Mouse (Mus musculus) liver, adult (tissue): ENCODE data around the gene Dirc2.

Experiments used
- GATA4 ChIP-seq: IDR thresholded peaks from 2 replicates; pipeline ENCODE4 v1.6.1; 2014; ENCODE audit warnings: mild to moderate bottlenecking, low read length; ENCODE audit not compliant: insufficient replicate concordance

Dirc2 gene

DNA sequence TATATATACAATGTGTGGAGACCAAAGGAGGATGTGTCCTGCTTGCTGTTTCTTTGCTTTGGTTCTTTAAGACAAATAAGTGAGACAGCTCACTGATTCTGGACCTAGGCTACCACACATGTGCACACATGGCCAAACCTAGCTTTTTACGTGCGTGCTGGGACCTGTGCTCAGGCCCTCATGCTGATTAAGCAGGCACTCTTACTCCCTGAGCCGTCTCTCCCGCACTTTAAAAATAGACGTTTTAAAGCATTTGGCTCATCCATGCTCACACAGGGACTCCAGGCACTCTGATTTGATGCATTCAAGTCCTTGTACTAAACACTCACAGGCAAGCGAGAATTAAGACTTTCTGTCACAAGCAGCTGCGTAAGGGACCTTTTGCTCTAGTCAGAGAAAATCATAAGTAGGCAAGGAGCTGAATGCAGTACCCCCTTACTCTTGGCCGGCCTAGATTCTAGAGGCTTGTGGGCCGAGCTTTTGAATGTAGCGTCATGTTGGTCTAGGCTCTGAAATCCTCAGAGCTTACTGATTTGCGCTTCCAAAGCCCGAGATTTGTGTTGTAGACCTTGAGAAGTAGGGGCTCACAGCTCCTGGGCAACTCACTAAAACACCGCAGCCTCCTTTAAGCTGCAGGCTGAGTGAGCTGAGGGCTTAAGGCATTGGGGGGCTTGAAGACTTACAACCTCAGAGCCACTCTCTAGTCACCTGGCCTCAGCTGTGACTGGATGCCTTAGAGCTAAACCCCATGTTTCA is 13.5 kb upstream of the Dirc2 start:
- TF ChIP-seq GATA4: no peak

DNA sequence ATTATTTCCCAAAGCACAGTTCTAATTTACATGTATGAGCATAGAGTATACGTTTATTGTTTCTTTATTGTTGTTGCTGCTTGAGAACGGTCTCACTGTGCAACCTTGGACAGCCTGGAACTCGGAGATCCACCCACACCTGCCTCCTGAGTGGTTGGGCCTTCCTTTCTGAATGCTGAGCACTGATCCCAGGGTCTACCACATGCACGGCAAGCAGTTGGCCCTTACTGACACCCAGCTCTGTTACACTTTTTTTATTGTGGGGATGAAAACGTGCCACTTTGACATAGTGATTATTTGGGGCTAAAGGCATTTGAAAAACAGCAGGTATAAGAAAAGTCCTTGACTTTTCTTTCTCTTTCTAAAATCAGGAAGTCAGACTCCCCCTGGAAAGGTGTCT is 12.5 kb upstream of the Dirc2 start:
- no peak for TF ChIP-seq GATA4

DNA sequence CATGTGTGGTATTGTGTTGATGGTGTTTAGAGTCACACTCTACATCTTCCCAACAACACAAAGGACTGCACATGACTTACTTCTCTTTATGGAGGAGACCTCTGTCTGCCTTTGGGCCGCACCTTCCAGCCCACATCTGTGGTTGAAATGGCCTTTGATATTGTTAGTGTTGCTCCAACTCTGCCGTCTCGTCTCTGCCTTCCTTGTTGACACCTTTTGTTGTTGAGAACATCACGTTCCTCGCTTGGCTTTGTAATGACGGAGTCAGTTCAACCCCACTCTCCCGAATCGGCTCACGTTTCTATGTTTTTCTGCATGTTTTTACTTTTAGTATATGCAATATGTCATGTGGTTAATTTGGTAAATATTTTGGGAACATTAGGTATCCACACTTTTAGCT is 11.9 kb upstream of the Dirc2 start:
- no peak for TF ChIP-seq GATA4

DNA sequence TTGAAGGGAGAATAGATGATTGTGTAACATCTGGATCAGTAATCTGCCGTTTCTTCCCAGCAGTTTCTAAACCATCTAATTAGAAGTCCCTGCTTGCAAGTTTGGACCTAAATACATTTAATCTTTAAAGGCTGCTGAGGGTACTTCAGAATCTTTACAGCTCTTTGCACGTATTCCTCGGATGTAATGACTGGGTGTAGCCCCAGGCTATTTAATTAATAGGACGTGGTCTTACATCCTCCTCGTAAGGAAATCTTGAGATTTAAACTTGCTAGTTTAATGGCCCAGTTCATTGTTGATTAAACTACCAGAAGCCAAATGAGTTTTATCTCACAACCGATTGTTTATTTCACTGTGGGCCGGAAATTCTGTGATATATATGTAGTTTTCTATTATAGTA is 10.5 kb upstream of the Dirc2 start:
- no peak for TF ChIP-seq GATA4

DNA sequence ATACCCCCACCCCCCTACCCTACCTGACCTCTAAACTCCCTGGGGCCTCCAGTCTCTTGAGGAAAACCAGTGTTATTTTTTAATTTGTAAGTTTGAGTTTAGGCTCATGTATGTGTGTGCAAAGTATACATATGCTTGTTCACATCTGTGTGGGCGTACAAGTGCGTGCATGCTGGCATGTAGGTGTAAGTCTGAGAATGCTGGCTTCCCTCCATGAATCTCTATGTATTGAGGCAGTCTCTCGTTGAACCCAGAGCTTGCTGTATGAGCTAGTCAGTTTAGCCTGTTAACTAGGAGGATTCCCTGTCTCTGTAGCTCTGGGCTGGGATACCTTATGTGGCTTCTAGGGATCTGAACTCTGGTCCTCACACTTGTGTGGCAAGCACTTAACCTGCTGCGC is 8.6 kb upstream of the Dirc2 start:
- TF ChIP-seq GATA4: no peak

DNA sequence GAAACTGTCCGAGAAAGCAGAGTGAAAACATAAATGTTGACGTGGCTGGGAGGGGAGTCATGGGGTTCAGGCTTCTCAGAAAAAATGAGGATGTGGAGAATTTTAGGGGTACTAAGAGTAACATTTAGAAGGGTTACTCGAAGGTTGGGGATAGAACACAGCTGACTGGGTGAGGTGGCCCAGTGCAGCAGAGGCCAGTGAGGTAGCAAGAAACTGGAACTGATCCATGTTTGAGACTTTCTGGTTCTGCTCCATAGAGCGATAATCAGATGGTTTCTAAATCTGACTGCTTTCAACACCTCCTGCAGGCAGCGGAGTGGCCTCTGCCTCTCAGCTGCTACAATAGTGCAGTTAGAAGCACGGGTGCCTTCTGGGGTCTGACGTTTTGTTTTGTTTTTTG is 7.6 kb upstream of the Dirc2 start:
- no peak for TF ChIP-seq GATA4

DNA sequence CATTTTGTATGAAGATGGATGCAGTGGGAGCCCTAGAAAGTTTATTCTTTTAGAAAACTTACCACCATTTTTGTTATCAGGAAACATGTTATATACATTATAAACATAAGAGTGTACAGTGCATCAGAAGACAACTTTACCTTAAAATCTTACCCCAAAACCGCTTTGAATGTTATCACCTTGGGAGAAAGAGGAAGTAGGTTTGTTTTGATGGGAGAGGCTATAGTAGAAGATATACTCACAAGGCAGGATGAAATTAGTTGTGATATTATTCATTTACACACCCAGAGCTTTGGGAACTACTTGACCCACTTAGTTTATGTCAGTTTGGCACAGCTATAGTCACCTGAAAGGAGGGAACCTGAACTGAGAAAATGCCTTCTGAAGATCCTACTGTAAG is 6.7 kb upstream of the Dirc2 start:
- TF ChIP-seq GATA4: no peak

DNA sequence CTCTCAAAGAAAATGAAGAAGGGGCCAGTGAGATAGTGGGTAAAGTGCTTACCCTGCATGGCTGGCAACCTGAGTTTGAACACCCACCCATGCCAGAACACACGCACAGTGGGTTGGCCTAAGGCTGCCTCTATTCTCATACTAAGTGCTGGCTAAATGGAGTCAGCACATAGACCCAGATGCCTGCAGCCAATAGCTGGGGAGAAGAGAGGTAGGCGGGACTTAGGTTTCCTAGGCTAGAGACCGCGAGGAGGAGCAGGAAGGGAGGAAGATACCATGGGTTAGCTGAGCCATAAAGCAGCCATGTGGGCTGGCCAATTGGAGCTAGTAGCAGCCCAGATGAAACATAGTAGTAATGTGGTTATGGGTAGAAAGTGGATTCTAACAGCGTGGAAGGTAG is 3.4 kb upstream of the Dirc2 start:
- no peak for TF ChIP-seq GATA4

DNA sequence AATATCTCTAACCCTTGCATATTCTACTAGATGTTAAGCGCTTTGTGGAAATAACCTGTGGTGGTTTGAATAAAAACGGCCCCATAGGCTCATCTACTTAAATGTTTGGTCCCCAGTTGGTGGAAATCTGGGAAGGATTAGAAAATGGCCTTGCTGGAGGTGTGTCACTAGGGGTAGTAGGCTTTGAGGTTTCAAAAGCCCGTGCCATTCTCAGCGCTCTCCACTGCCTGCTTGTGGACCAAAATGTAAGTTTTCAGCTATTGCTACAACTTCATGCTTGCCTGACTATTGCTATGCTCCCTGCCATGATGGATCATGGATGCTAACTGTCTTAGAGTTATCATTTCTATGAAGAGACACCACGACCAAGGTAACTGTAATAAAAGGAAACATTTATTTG is 2.5 kb upstream of the Dirc2 start:
- TF ChIP-seq GATA4: no peak

DNA sequence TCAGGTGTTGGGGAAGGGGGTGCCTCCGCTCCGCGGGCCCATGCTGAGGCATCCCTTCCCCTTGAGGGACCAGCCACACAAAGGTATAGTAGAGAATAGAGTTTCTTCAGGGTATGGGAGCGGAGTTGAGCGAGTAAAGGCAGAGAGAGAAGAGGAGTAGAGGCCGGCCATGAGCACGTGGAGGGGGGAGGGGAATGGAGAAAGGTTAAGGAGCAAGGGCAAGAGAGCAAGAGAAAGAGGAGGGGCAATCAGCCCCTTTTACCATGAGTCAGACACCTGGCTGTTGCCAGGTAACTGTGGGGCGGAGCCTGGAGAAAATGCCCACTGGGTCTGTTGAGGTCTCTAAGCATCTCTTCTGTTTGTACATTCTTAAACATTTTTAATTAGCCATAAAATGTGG is 2.0 kb upstream of the Dirc2 start:
- no peak for TF ChIP-seq GATA4

DNA sequence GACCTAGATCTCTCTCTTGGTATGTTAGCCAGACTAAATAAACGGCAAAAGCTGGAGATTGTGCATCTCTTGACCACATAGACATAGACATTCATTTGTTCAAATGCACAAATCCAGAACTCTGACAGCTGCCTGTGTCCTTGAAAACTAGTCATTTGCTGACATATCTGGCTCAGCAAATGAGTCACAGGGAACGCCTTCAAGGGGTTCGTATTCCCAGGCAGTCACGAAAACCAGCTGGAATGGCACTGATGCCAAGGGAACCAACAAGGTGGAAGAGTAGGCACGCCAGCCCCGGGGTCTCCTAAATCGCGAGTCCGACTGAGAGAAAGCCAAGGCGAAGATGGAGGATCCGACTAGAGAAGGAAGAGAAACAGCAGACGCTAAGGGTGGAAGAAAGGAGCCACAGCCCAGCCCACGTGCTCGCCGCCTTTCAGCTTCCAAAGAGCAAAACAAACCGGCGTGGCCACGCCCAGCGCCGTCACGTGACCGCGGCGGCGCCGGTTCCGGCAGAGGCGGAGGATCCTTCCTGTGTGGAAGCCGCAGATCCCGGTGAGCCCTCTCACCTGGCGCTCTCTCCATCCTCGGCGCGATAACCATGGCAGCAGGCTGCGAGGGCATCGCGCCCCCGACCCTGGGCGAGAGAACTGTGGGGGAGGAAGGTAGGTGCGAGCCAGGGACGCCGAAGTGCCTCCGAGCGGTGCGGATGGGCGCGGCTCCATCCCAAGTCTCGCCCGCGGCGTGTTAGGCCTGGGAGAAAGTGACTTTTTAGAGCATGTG is 912 bp upstream of the Dirc2 start, which contains the start of gene Hspbap1:
Gene Hspbap1 (plus strand): TSS at position 498 of the 780 bp plus-strand sequence.
- TF ChIP-seq GATA4: peak; percentile 21; the same call in 1 of the 2 replicates

DNA sequence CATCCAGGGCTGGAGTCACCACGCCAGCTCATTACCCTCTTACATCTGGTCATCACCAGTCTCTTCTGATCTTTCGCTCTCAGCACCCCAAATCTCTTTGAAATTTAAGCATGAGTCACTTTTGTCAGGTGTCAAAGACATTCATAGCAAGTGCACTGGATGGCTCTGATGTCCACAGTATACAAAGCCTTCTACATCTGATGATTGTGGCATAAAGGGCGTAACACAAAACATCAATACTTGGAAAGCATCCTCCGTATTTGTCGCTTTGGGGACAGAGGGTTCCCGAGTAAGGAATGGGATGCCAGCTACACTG is 729 bp downstream of the Dirc2 start:
- no peak for TF ChIP-seq GATA4

DNA sequence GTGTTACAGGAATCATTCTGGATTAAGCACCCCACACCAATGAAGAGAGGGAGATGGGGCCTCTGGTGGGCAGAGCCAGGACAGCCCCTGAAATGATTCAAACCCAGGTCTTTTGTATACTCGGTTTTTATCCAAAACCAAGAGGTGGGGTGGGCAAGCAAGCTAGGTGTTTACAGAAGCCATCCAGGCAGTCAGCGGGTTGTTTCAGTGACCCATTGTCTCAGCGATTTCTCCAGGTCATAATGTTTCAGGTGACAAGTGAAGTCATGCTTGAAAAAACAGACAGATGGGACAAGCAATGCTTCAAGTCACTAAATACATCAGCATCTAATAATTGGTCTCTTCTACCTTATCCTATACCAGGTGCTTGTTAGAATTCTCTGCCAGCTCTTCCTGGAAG is 2.8 kb downstream of the Dirc2 start:
- TF ChIP-seq GATA4: no peak

DNA sequence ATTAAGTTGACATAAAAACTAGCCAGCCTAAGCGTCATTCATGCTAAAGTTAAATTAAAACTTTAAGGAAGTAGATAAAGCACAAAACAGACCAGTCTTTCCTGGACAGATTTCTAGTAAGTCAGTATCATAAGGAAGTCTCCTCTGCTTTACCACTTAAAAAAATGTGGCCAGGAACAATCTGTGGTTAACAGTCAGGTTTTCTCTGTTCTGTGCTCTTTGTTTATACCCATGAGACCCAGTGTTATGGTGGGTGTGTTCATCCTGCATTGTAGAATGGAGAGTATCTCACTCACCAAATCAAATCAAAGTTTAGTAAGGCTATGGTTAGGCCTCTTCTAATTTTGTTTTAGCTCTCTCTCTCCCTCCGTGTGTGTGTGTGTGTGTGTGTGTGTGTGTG is 3.7 kb downstream of the Dirc2 start:
- no peak for TF ChIP-seq GATA4

DNA sequence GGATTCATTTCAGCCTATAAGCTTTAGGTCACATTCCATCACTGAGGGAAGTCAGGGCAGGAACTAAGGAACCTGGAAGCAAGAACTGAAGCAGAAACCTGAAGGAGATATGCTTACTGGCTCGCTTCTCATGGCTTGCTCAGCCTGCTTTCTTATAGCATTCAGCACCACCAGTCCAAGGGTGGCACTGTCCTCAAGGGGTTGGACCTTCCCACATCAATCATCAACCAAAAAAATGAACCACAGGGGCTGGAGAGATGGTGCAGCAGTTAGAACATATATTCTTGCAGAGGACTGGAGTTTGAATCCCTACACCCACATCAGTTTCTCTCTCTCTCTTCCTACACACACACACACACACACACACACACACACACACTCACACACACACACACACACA is 4.2 kb downstream of the Dirc2 start:
- no peak for TF ChIP-seq GATA4

DNA sequence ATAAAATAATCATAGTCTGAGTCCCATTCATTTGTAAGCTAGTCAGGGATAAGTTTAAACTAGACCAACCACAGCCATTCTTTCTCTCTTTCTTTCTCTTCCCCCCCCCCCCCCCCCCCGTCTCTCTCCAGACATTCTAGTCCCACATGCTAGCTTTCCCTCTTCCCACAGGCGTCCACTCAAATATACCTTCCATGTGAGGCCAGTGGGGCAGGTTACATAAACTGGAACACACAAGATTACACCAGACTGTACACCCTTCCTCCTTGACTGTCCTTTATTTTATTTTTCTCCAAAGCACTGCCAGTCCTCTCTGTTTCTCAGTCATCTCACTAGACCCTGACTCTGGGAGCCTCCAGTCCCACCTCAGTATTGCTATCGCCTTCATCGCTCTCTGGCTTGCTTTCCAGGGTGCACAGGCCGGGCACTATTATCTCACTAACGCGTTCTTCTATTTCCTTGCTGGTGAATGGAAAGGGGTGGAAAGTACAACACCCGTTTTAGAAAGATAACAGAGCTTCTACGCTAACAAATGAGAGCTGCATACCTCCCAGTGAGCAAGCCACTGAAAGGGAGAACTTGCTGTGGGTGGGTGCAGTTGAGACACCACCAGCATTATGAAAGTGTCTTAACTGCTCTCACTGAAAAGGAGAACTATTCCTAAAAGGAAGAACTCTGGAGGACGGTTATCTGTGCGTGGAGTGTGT is 5.4 kb downstream of the Dirc2 start:
- TF ChIP-seq GATA4: no peak

DNA sequence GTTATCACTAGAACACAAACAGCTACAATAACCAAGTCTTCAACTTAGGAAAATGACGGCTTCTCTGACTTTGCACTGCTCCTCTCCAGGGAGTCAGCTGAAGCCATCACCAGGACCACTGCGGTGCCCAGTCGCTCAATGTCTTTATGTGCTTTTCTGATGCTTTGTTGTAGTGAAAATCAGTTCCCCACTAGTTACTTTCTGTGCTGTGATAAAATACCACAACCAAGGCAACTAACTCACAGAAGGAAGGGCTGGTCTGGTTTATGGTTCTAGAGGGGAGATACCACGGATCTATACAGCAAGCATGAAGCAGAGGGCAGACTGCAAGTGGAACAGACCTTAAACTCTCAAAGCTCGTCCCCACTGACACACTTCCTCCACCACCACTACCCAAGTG is 9.8 kb downstream of the Dirc2 start:
- TF ChIP-seq GATA4: no peak

DNA sequence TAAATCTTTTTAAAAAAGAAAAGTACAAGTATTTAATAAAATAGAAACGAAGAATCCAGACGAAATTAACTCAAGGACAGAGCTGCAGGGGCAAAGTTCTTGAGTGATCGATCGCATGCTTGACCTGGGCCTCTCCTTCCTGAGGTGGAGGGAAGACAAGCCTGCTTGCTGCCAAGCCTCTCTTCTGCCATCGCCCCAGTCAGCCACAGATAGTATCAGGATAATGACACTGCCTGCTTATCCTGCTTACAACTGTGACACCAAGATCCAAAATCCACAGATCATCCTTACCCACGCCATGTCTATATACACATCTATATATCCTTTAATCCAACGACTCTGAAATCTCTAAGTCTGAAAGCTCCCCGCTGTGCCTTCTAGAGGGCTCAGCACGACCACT is 12.5 kb downstream of the Dirc2 start:
- no peak for TF ChIP-seq GATA4
